Mouse (Mus musculus): ENCODE measurements around the gene Ces2c. TPM values are rescaled to one million over a fixed set of nuclear protein-coding genes. Genes with fewer than 3 reads are reported as not detected.
"Not testable (repeated sequence)": the region's sequence is repeated elsewhere in the genome, so short reads cannot be mapped to it uniquely, and the experiment has no call there.

Gene Ces2c
- polyA plus RNA-seq, 1 experiment from 2014 or later = not detected

GRCm38 (mm10) chr8:104847741-104848462, 1.0 kb downstream of the Ces2c start:
- 82% methylated on average over 4 of the region's 4 CpGs for WGBS

GRCm38 (mm10) chr8:104866844-104867531, 20.1 kb downstream of the Ces2c start:
- not testable (repeated sequence) for H3K27me3 ChIP-seq (replicated peaks; ENCODE audit: control insufficient read depth, insufficient read depth, low read length); H3K27ac ChIP-seq (ENCODE audit: low read depth, low read length); H3K4me2 ChIP-seq (ENCODE audit: low read length); H3K9ac ChIP-seq (ENCODE audit: low read length); H3K4me3 ChIP-seq (ENCODE audit: low read depth, low read length); ATAC-seq; H3K36me3 ChIP-seq (ENCODE audit: control insufficient read depth, insufficient read depth, low read length); H3K9me3 ChIP-seq (replicated peaks; ENCODE audit: control insufficient read depth, low read length); DNase-seq (ENCODE audit: low spot score); H3K4me1 ChIP-seq (ENCODE audit: control insufficient read depth, insufficient read depth, low read length)
- WGBS = no CpG with 5 or more reads among the region's 4 CpGs

More at GRCm38 (mm10) chr8:104847741-104848462, 1.0 kb downstream of the Ces2c start:
- no peaks in the 10 kb centered on the region for H3K27me3 ChIP-seq (replicated peaks; ENCODE audit: control insufficient read depth, insufficient read depth, low read length)
- no peak overlapping the region for H3K4me2 ChIP-seq (ENCODE audit: low read length)
- H3K4me3 ChIP-seq (ENCODE audit: low read depth, low read length) = no peak overlapping the region
- no peaks in the 10 kb centered on the region for H3K4me1 ChIP-seq (ENCODE audit: control insufficient read depth, insufficient read depth, low read length)
- ATAC-seq (no peak), DNase-seq (ENCODE audit: low spot score) (no peak)
- no peak overlapping the region for H3K9ac ChIP-seq (ENCODE audit: low read length)
- H3K36me3 ChIP-seq (ENCODE audit: control insufficient read depth, insufficient read depth, low read length) = no peaks in the 10 kb centered on the region
- H3K27ac ChIP-seq (ENCODE audit: low read depth, low read length) = no peak overlapping the region
- no peaks in the 10 kb centered on the region for H3K9me3 ChIP-seq (replicated peaks; ENCODE audit: control insufficient read depth, low read length)

DNA sequence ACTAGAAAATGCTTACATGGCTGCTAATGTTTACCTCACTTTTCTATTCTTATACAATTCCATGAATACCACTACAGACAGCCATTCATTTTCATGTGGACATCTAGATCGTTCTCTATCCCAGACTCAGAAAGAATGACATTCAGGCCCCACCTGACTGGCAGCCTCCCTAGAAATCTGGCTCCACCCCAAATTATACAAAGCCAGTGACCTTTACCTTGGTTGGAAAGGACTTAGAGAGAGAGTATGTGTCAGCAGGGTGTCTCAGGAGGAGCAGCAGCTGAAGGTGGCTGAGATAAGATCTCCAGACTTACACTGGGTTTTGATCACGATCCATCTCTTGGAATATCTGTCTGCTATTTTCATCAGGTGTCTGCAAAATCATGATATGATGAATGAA, 22.0 kb downstream of the Ces2c start:
- WGBS = no CpG with 5 or more reads among the region's 2 CpGs
- not testable (repeated sequence) for H3K9me3 ChIP-seq (replicated peaks; ENCODE audit: control insufficient read depth, low read length); H3K4me1 ChIP-seq (ENCODE audit: control insufficient read depth, insufficient read depth, low read length); H3K4me3 ChIP-seq (ENCODE audit: low read depth, low read length); H3K36me3 ChIP-seq (ENCODE audit: control insufficient read depth, insufficient read depth, low read length); H3K9ac ChIP-seq (ENCODE audit: low read length); H3K4me2 ChIP-seq (ENCODE audit: low read length); ATAC-seq; DNase-seq (ENCODE audit: low spot score); H3K27ac ChIP-seq (ENCODE audit: low read depth, low read length); H3K27me3 ChIP-seq (replicated peaks; ENCODE audit: control insufficient read depth, insufficient read depth, low read length)

DNA sequence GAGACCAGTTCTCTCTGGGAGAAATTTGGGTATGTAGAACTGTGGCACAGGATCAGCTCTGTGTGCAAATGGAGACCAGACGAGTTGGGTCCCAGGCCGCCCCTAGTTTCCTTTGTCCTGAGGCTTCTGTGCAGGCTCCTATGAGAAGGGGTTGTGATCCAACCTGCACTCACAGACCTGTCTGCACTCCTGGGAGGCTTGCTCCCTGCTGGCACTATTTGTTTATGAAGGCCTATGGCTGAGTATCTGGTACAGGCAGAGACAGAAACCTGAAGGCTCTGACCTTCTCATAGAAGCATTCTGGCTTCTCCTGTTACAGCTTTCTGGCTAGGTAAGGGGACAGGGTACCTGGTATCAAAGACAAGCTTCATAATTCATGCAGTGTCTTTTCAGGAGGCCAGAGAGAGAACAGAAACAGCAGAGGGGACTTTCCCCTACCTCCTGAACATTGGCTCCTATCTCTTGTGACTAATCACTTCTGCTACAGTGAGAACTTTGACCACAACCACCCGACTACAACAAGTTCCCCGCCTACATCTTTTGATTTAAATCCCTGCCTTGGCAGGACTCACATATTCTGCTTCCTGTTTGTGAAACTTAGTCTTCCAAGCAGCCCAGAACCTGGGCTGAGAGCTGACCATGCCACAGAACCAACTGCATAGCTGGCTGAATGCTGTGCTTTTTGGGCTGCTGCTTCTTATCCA, 39.5 kb downstream of the Ces2c start:
- not testable (repeated sequence) for H3K9ac ChIP-seq (ENCODE audit: low read length); DNase-seq (ENCODE audit: low spot score); H3K4me1 ChIP-seq (ENCODE audit: control insufficient read depth, insufficient read depth, low read length); H3K27me3 ChIP-seq (replicated peaks; ENCODE audit: control insufficient read depth, insufficient read depth, low read length); H3K27ac ChIP-seq (ENCODE audit: low read depth, low read length); H3K4me2 ChIP-seq (ENCODE audit: low read length); H3K4me3 ChIP-seq (ENCODE audit: low read depth, low read length); H3K9me3 ChIP-seq (replicated peaks; ENCODE audit: control insufficient read depth, low read length); ATAC-seq; H3K36me3 ChIP-seq (ENCODE audit: control insufficient read depth, insufficient read depth, low read length)
- WGBS = no CpG with 5 or more reads among the region's 4 CpGs

DNA sequence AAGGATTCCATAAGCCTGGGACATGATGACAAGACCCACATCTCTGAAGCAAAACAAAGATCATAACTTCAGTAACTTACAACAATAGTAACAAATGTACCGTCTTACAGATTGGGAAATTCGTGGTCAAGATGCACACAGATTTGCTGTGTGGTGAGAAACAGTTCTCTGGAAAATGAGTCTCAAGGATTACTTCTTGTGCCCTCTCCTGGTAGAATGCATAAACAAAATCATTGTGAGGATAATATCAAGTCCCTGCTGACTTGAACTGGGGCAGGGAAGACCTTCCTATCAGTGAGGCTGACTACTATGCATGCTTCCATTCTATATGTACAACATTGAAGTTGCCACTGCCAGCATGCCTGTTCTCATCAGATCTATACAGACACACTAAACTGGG, 54.9 kb downstream of the Ces2c start:
- H3K36me3 ChIP-seq (ENCODE audit: control insufficient read depth, insufficient read depth, low read length) = no peaks in the 10 kb centered on the region
- no peak for ATAC-seq
- no peak for DNase-seq (ENCODE audit: low spot score)

More for the DNA sequence above, 54.9 kb downstream of the Ces2c start:
- WGBS = 89% methylated on average over 2 of the region's 2 CpGs
- H3K4me2 ChIP-seq (ENCODE audit: low read length) = no peak overlapping the region
- no peak overlapping the region for H3K4me3 ChIP-seq (ENCODE audit: low read depth, low read length)
- H3K9me3 ChIP-seq (replicated peaks; ENCODE audit: control insufficient read depth, low read length) = no peaks in the 10 kb centered on the region
- H3K27ac ChIP-seq (ENCODE audit: low read depth, low read length) = no peak overlapping the region
- no peaks in the 10 kb centered on the region for H3K27me3 ChIP-seq (replicated peaks; ENCODE audit: control insufficient read depth, insufficient read depth, low read length)
- no peaks in the 10 kb centered on the region for H3K4me1 ChIP-seq (ENCODE audit: control insufficient read depth, insufficient read depth, low read length)
- H3K9ac ChIP-seq (ENCODE audit: low read length) = no peak overlapping the region

Other genes starting within 250 kb of the Ces2c start
- gene Cdh16, start 222.7 kb upstream of the Ces2c start, polyA plus RNA-seq (2014; fragmentation: Nextera tagmentation; extraction: Ambion mirVana) = not detected in 2 replicates
- 2.1 and 3.0 TPM in 2 replicates for gene Rrad, start 215.7 kb upstream of the Ces2c start, polyA plus RNA-seq (2014; fragmentation: Nextera tagmentation; extraction: Ambion mirVana)
- 136 and 154 TPM in 2 replicates for gene Ciao2b, start 205.1 kb upstream of the Ces2c start, polyA plus RNA-seq (2014; fragmentation: Nextera tagmentation; extraction: Ambion mirVana)
- gene Ces2a, start 113.1 kb upstream of the Ces2c start, polyA plus RNA-seq (2014; fragmentation: Nextera tagmentation; extraction: Ambion mirVana) = not detected in 2 replicates
- 0.20 and 0.32 TPM in 2 replicates for gene Ces2b, start 15.5 kb upstream of the Ces2c start, polyA plus RNA-seq (2014; fragmentation: Nextera tagmentation; extraction: Ambion mirVana)
- not detected in 2 replicates for gene Ces2e, start 79.2 kb downstream of the Ces2c start, polyA plus RNA-seq (2014; fragmentation: Nextera tagmentation; extraction: Ambion mirVana)
- not detected in 2 replicates for gene Ces2f, start 100.3 kb downstream of the Ces2c start, polyA plus RNA-seq (2014; fragmentation: Nextera tagmentation; extraction: Ambion mirVana)
- 0.05 and 0.09 TPM in 2 replicates for gene Ces2g, start 114.7 kb downstream of the Ces2c start, polyA plus RNA-seq (2014; fragmentation: Nextera tagmentation; extraction: Ambion mirVana)
- gene Ces2h, start 153.8 kb downstream of the Ces2c start, polyA plus RNA-seq (2014; fragmentation: Nextera tagmentation; extraction: Ambion mirVana) = not detected in 2 replicates
- gene Ces3a, start 201.5 kb downstream of the Ces2c start, polyA plus RNA-seq (2014; fragmentation: Nextera tagmentation; extraction: Ambion mirVana) = not detected in 2 replicates
- gene Ces3b, start 236.7 kb downstream of the Ces2c start, polyA plus RNA-seq (2014; fragmentation: Nextera tagmentation; extraction: Ambion mirVana) = not detected in 2 replicates

Data from forebrain, embryonic 14.5 days (tissue).